Mouse (Mus musculus): Measurements from ENCODE around the gene Apol10b. TPM values are rescaled to one million over a fixed set of nuclear protein-coding genes. Genes with fewer than 3 reads are reported as not detected.
"Not testable (repeated sequence)": the region's sequence is repeated elsewhere in the genome, so short reads cannot be mapped to it uniquely, and the experiment has no call there.

Apol10b gene
- polyA plus RNA-seq (2015; fragmentation: Nextera tagmentation; extraction: Ambion mirVana): 0.06 TPM in 1 of 2 replicates, not detected in the other

GRCm38 (mm10) chr15:77595961-77596360 lies at the start of gene Apol10b:
TSS of gene Apol10b (minus strand) at chr15:77596125.
- Histone ChIP-seq H3K4me1 (replicated peaks) (no peaks in the 10 kb centered on the region), H3K9ac (no peak within 1 kb of the TSS), H3K27ac (no peak within 1 kb of the TSS), H3K4me2 (no peak within 1 kb of the TSS), H3K9me3 (no peaks in the 10 kb centered on the region), H3K27me3 (no peaks in the 10 kb centered on the region), H3K36me3 (no peaks in the 10 kb centered on the region), H3K4me3 (no peak within 1 kb of the TSS)
- 67% methylated on average over 5 of the region's 5 CpGs for WGBS
- ATAC-seq (ENCODE audit: low FRiP score): no peak

- not testable (repeated sequence) for H3K4me1 ChIP-seq (replicated peaks); H3K27ac ChIP-seq; H3K4me3 ChIP-seq; H3K4me2 ChIP-seq; H3K9ac ChIP-seq; H3K36me3 ChIP-seq; ATAC-seq (ENCODE audit: low FRiP score); H3K9me3 ChIP-seq; H3K27me3 ChIP-seq
- WGBS: 79% methylated on average over 2 of the region's 2 CpGs
Observed at GRCm38 (mm10) chr15:77643176-77643575, 47.3 kb upstream of the Apol10b start, which contains the start of gene Apol11b. TSS of gene Apol11b (minus strand) at chr15:77643286.

- H3K4me3 ChIP-seq; H3K9me3 ChIP-seq; H3K9ac ChIP-seq; H3K36me3 ChIP-seq; H3K27me3 ChIP-seq; H3K4me1 ChIP-seq (replicated peaks); H3K27ac ChIP-seq; ATAC-seq (ENCODE audit: low FRiP score); H3K4me2 ChIP-seq: not testable (repeated sequence)
- WGBS: 78% methylated on average over 3 of the region's 3 CpGs
Observed at GRCm38 (mm10) chr15:77629822-77630221, 33.9 kb upstream of the Apol10b start.

- H3K27ac ChIP-seq; H3K27me3 ChIP-seq; ATAC-seq (ENCODE audit: low FRiP score); H3K36me3 ChIP-seq; H3K4me3 ChIP-seq; H3K9me3 ChIP-seq; H3K4me1 ChIP-seq (replicated peaks); H3K9ac ChIP-seq; H3K4me2 ChIP-seq: not testable (repeated sequence)
- 69% methylated on average over 9 of the region's 9 CpGs for WGBS
Observed at GRCm38 (mm10) chr15:77628647-77629046, 32.7 kb upstream of the Apol10b start.

- not testable (repeated sequence) for H3K27me3 ChIP-seq; H3K9ac ChIP-seq; H3K9me3 ChIP-seq; H3K36me3 ChIP-seq; H3K4me2 ChIP-seq; H3K4me3 ChIP-seq; H3K27ac ChIP-seq; ATAC-seq (ENCODE audit: low FRiP score); H3K4me1 ChIP-seq (replicated peaks)
- 85% methylated on average over 4 of the region's 4 CpGs for WGBS
Observed at GRCm38 (mm10) chr15:77626471-77626870, 30.5 kb upstream of the Apol10b start.

- no peak for ATAC-seq (ENCODE audit: low FRiP score)
- H3K4me2 ChIP-seq: no peak overlapping the region
- WGBS: 87% methylated on average over 1 of the region's 1 CpGs
- H3K4me1 ChIP-seq (replicated peaks): no peaks in the 10 kb centered on the region
- H3K27me3 ChIP-seq: no peaks in the 10 kb centered on the region
- no peak overlapping the region for H3K27ac ChIP-seq
- H3K9me3 ChIP-seq: no peaks in the 10 kb centered on the region
- H3K9ac ChIP-seq: no peak overlapping the region
- no peaks in the 10 kb centered on the region for H3K36me3 ChIP-seq
- no peak overlapping the region for H3K4me3 ChIP-seq
Observed at GRCm38 (mm10) chr15:77624710-77625109, 28.8 kb upstream of the Apol10b start.

GRCm38 (mm10) chr15:77606069-77606468 lies 10.1 kb upstream of the Apol10b start:
- no peak for ATAC-seq (ENCODE audit: low FRiP score)
- H3K9me3 ChIP-seq: no peaks in the 10 kb centered on the region
- no peaks in the 10 kb centered on the region for H3K36me3 ChIP-seq
- no peak overlapping the region for H3K27ac ChIP-seq
- no peaks in the 10 kb centered on the region for H3K4me1 ChIP-seq (replicated peaks)
- H3K9ac ChIP-seq: no peak overlapping the region
- no peaks in the 10 kb centered on the region for H3K27me3 ChIP-seq
- 94% methylated on average over 3 of the region's 3 CpGs for WGBS
- no peak overlapping the region for H3K4me3 ChIP-seq
- no peak overlapping the region for H3K4me2 ChIP-seq

GRCm38 (mm10) chr15:77598958-77599357 lies 3.0 kb upstream of the Apol10b start, which contains the start of gene Gm36245:
TSS of gene Gm36245 (plus strand) at chr15:77599258.
- H3K27me3 ChIP-seq: no peaks in the 10 kb centered on the region
- no peaks in the 10 kb centered on the region for H3K9me3 ChIP-seq
- H3K4me2 ChIP-seq: no peak within 1 kb of the TSS
- WGBS: 68% methylated on average over 1 of the region's 1 CpGs
- H3K36me3 ChIP-seq: no peaks in the 10 kb centered on the region
- H3K9ac ChIP-seq: no peak within 1 kb of the TSS
- no peaks in the 10 kb centered on the region for H3K4me1 ChIP-seq (replicated peaks)
- H3K4me3 ChIP-seq: no peak within 1 kb of the TSS
- H3K27ac ChIP-seq: no peak within 1 kb of the TSS
- ATAC-seq (ENCODE audit: low FRiP score): no peak

- H3K9ac ChIP-seq: no peak overlapping the region
- H3K4me3 ChIP-seq: no peak overlapping the region
- H3K27me3 ChIP-seq: no peaks in the 10 kb centered on the region
- 74% methylated on average over 3 of the region's 3 CpGs for WGBS
- ATAC-seq (ENCODE audit: low FRiP score): no peak
- no peak overlapping the region for H3K4me2 ChIP-seq
- H3K4me1 ChIP-seq (replicated peaks): no peaks in the 10 kb centered on the region
- no peaks in the 10 kb centered on the region for H3K36me3 ChIP-seq
- no peak overlapping the region for H3K27ac ChIP-seq
- no peaks in the 10 kb centered on the region for H3K9me3 ChIP-seq
Observed at GRCm38 (mm10) chr15:77598429-77598828, 2.5 kb upstream of the Apol10b start.

GRCm38 (mm10) chr15:77593557-77593956 lies 2.4 kb downstream of the Apol10b start:
- no peak for ATAC-seq (ENCODE audit: low FRiP score)
- Histone ChIP-seq H3K4me3 (no peak overlapping the region), H3K4me1 (replicated peaks) (no peaks in the 10 kb centered on the region), H3K27me3 (no peaks in the 10 kb centered on the region), H3K27ac (no peak overlapping the region), H3K9ac (no peak overlapping the region), H3K4me2 (no peak overlapping the region), H3K9me3 (no peaks in the 10 kb centered on the region), H3K36me3 (no peaks in the 10 kb centered on the region)
- WGBS: 87% methylated on average over 1 of the region's 1 CpGs

- Histone ChIP-seq H3K36me3 (no peaks in the 10 kb centered on the region), H3K9ac (no peak overlapping the region), H3K27me3 (no peaks in the 10 kb centered on the region), H3K4me1 (replicated peaks) (no peaks in the 10 kb centered on the region), H3K9me3 (no peaks in the 10 kb centered on the region), H3K4me2 (no peak overlapping the region), H3K4me3 (no peak overlapping the region), H3K27ac (no peak overlapping the region)
- WGBS: 78% methylated on average over 2 of the region's 2 CpGs
- no peak for ATAC-seq (ENCODE audit: low FRiP score)
Observed at GRCm38 (mm10) chr15:77590881-77591280, 5.0 kb downstream of the Apol10b start.

- no peak overlapping the region for H3K4me2 ChIP-seq
- H3K9ac ChIP-seq: no peak overlapping the region
- H3K4me1 ChIP-seq (replicated peaks): no peaks in the 10 kb centered on the region
- no peaks in the 10 kb centered on the region for H3K27me3 ChIP-seq
- no peak overlapping the region for H3K27ac ChIP-seq
- no peaks in the 10 kb centered on the region for H3K36me3 ChIP-seq
- no peak for ATAC-seq (ENCODE audit: low FRiP score)
- H3K9me3 ChIP-seq: no peaks in the 10 kb centered on the region
- H3K4me3 ChIP-seq: no peak overlapping the region
Observed at GRCm38 (mm10) chr15:77588981-77589380, 6.9 kb downstream of the Apol10b start.

- Histone ChIP-seq H3K36me3 (no peaks in the 10 kb centered on the region), H3K27me3 (no peaks in the 10 kb centered on the region), H3K4me3 (no peak overlapping the region), H3K9me3 (no peaks in the 10 kb centered on the region), H3K9ac (no peak overlapping the region), H3K4me2 (no peak overlapping the region), H3K4me1 (replicated peaks) (no peaks in the 10 kb centered on the region), H3K27ac (no peak overlapping the region)
- ATAC-seq (ENCODE audit: low FRiP score): no peak
Observed at GRCm38 (mm10) chr15:77587026-77587425, 8.9 kb downstream of the Apol10b start.
